Mouse (Mus musculus) layer of hippocampus, postnatal 25 days (tissue): ENCODE data around the gene Vgll4. TPM values are rescaled to one million over a fixed set of nuclear protein-coding genes. Genes with fewer than 3 reads are reported as not detected.

Experiments
- DNase-seq, 2 experiments: peaks; one replicate each; pipeline ENCODE4 v3.0.0; 2022; ENCODE audit warnings: mixed read lengths in 2 of 2, low spot score in 1 of 2; ENCODE audit errors: extremely low spot score in 1 of 2
- total RNA-seq, 2 experiments: library from RNA; stranded (reverse); gene quantifications; 2 replicates each; pipeline ENCODE4 v1.2.3; 2021

Gene Vgll4
- total RNA-seq, 2 experiments from 2014 or later, result 43.2 to 48.7 TPM

GRCm38 (mm10) chr6:114921632-114922354 lies 48.0 kb downstream of the Vgll4 start:
- DNase-seq, result peak; percentile 43 to 53

GRCm38 (mm10) chr6:114920523-114921445 lies 49.0 kb downstream of the Vgll4 start:
- DNase-seq, result no peak

- no peak for DNase-seq
Measured at GRCm38 (mm10) chr6:114919670-114920313, 50.0 kb downstream of the Vgll4 start.

- no peak for DNase-seq
Measured at GRCm38 (mm10) chr6:114918994-114919393, 50.8 kb downstream of the Vgll4 start.

- DNase-seq, result no peak
Measured at GRCm38 (mm10) chr6:114917770-114918635, 51.8 kb downstream of the Vgll4 start.

GRCm38 (mm10) chr6:114917129-114917528 lies 52.7 kb downstream of the Vgll4 start:
- no peak for DNase-seq

- DNase-seq, result no peak
Measured at GRCm38 (mm10) chr6:114916715-114916992, 53.1 kb downstream of the Vgll4 start.

GRCm38 (mm10) chr6:114915915-114916714 lies 53.7 kb downstream of the Vgll4 start:
- DNase-seq, result no peak

- no peak for DNase-seq
Measured at GRCm38 (mm10) chr6:114914041-114914716, 55.6 kb downstream of the Vgll4 start.

GRCm38 (mm10) chr6:114913142-114913541 lies 56.7 kb downstream of the Vgll4 start:
- no peak for DNase-seq

GRCm38 (mm10) chr6:114911540-114911939 lies 58.3 kb downstream of the Vgll4 start:
- no peak for DNase-seq

- no peak for DNase-seq
Measured at GRCm38 (mm10) chr6:114909801-114910200, 60.0 kb downstream of the Vgll4 start.

GRCm38 (mm10) chr6:114907459-114907858 lies 62.3 kb downstream of the Vgll4 start:
- no peak for DNase-seq

- no peak for DNase-seq
Measured at GRCm38 (mm10) chr6:114906209-114906608, 63.6 kb downstream of the Vgll4 start.

- no peak for DNase-seq
Measured at GRCm38 (mm10) chr6:114905253-114906028, 64.4 kb downstream of the Vgll4 start.

- DNase-seq, result no peak
Measured at GRCm38 (mm10) chr6:114904818-114905217, 65.0 kb downstream of the Vgll4 start.

GRCm38 (mm10) chr6:114904233-114904632 lies 65.6 kb downstream of the Vgll4 start:
- DNase-seq, result no peak

- DNase-seq, result no peak
Measured at GRCm38 (mm10) chr6:114901921-114902320, 67.9 kb downstream of the Vgll4 start.
